Mouse (Mus musculus): ENCODE results near the gene Lhx6.

GRCm38 (mm10) chr2:36034898-36035297, 70.3 kb downstream of the Lhx6 start:
- TF ChIP-seq CTCF (IDR thresholded peaks at IDR 0.05; ENCODE audit: borderline replicate concordance, control insufficient read depth, extremely low read depth, insufficient read depth, low read length, poor library complexity) (no peak), POLR2A (IDR thresholded peaks at IDR 0.05; ENCODE audit: control insufficient read depth, extremely low read depth, insufficient read depth, low read length, poor library complexity) (no peak)
